Mouse (Mus musculus): ENCODE results near the gene Smyd3.

DNA sequence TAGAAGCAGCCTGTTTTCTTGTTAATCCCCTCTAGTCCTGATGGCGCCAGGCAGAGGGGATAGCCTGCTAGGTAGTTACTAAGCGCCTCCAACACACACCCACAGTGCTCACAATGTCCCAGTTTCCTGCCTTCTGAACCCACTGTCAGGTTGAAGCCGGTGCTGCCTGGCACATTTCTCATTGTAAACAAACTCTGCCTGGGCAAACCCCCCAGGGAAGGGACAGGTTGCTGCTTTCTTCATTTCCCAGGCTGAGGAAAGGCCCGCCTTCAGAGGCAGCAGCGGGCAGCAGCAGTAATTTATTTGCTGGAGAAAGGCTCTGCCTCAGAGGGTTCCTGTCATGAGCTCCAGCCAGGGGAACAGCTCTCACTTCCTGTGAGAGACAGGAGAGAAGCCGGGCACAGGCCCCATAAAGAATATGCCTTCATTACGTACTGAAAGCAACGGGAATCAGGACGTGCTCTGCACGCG is 256.3 kb downstream of the Smyd3 start:
- TF ChIP-seq POLR2A (IDR thresholded peaks at IDR 0.05; ENCODE audit: control insufficient read depth, low read depth, low read length) (no peak), CTCF (IDR thresholded peaks at IDR 0.05; ENCODE audit: control insufficient read depth, insufficient read depth, insufficient replicate concordance, low read depth, low read length) (no peak)

Data from testis, adult 2 months (tissue).